Mouse (Mus musculus): ENCODE results near the gene 4933425L06Rik.

DNA sequence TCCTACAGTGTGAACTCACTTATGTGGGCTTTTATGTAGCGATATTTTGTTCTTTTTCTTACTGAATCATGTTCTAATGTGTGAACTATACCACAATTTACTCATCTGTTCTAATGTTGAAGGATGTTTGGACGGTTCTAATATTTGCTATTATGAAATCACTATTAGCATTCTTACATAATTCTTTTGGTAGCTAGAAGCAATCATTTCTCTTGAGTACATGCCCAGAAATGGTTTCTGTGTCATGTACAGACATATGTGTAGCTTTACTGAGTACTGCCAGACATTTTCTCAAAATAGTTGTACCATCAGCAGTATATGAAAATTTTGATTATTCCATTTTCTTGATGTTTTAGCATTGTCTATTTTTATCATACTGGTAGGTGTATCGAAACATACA is 7.4 kb downstream of the 4933425L06Rik start:
- no peak for TF ChIP-seq CTCF (IDR thresholded peaks at IDR 0.05; ENCODE audit: low read depth)
- no peak for TF ChIP-seq EP300 (IDR thresholded peaks at IDR 0.05; ENCODE audit: low read depth)

All from liver, embryonic 14.5 days (tissue).